Mouse (Mus musculus) intestine, postnatal 0 days (tissue): ENCODE data around the gene Wasl. TPM values are rescaled to one million over a fixed set of nuclear protein-coding genes. Genes with fewer than 3 reads are reported as not detected.

ENCODE experiments used
- ATAC-seq: fragments of 200-750 bp; cut with Nextera tagmentation; 2 replicates; pipeline ENCODE4 v1.8.0; 2017; ENCODE audit warnings: mild to moderate bottlenecking, moderate TSS enrichment, moderate library complexity
- H3K27ac ChIP-seq: fragments of 300-500 bp; sonication (generic); 2 replicates; pipeline ENCODE4 v1.5.1; 2014; ENCODE audit warnings: mild to moderate bottlenecking, low read depth, low read length, moderate library complexity
- H3K27me3 ChIP-seq: fragments of 300-500 bp; sonication (generic); replicated peaks from 2 replicates; pipeline ENCODE4 v1.6.1; 2014; ENCODE audit warnings: low read length, mixed read lengths; ENCODE audit not compliant: control insufficient read depth, insufficient read depth
- H3K36me3 ChIP-seq: fragments of 300-500 bp; sonication (generic); 2 replicates; pipeline ENCODE4 v1.6.1; 2014; ENCODE audit warnings: mild to moderate bottlenecking, moderate library complexity; ENCODE audit not compliant: control insufficient read depth, insufficient read depth
- H3K4me1 ChIP-seq: fragments of 300-500 bp; sonication (generic); replicated peaks from 2 replicates; pipeline ENCODE4 v1.6.1; 2014; ENCODE audit warnings: antibody characterized with exemption, low read length, mixed read lengths; ENCODE audit not compliant: control insufficient read depth, insufficient read depth
- H3K4me2 ChIP-seq: fragments of 300-500 bp; sonication (generic); replicated peaks from 2 replicates; pipeline ENCODE4 v1.6.1; 2014; ENCODE audit warnings: low read depth, mild to moderate bottlenecking, moderate library complexity
- H3K4me3 ChIP-seq: fragments of 300-500 bp; sonication (generic); 2 replicates; pipeline ENCODE4 v1.5.1; 2014; ENCODE audit warnings: low read depth, low read length
- H3K9ac ChIP-seq: fragments of 300-500 bp; sonication (generic); 2 replicates; pipeline ENCODE4 v1.6.1; 2014; ENCODE audit warnings: mild to moderate bottlenecking, low read depth, low read length
- H3K9me3 ChIP-seq: fragments of 300-500 bp; sonication (generic); 2 replicates; pipeline ENCODE4 v1.6.1; 2016; ENCODE audit warnings: mixed run types; ENCODE audit not compliant: control insufficient read depth
- CTCF ChIP-seq: sonication (generic); IDR thresholded peaks from 2 replicates; pipeline ENCODE4 v1.5.1; 2016; ENCODE audit warnings: low read depth, mild to moderate bottlenecking, control low read depth, antibody characterized with exemption, moderate library complexity
- WGBS: fragments of 180-500 bp; shearing (Covaris S2); extraction: QIAGEN DNeasy Blood & Tissue Kit; methylation state at CpG from one replicate; pipeline ENCODE4 v1.1.7; 2014; 5-methylcytosine and 5-hydroxymethylcytosine counted together
- polyA plus RNA-seq: library from polyadenylated mRNA; unstranded; fragments of >200 nt; fragmentation: Nextera tagmentation; extraction: Ambion mirVana; gene quantifications from 2 replicates; pipeline ENCODE4 v1.2.1, GENCODE M21; 2015

Gene Wasl
- polyA plus RNA-seq, 1 experiment from 2014 or later: 103 TPM

DNA sequence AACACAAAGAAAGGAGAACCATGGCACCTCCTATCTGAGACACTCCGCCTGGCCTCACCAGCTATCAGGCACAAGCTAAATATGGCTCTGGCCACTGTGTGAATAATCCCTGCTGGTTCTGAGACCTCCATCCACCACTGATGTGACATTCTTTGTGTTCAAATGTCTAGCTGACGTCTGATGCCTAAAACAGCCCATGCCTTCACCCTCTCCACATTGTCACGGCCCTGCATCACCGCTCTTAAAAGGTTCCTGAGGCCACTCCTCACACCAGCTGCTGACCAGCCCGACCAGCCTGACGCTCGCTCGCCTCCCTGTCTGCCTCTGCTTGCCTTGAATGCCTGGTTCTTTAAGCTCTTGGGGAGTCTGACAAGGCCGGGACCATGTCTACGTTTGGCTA, 67.3 kb downstream of the Wasl start, which contains the start of gene Lmod2:
Gene Lmod2 (plus strand): TSS at position 263 of the 400 bp plus-strand sequence.
- Histone ChIP-seq H3K4me1 (no peaks in the 10 kb centered on the region), H3K9me3 (no peaks in the 10 kb centered on the region), H3K9ac (no peak within 1 kb of the TSS), H3K4me2 (no peak within 1 kb of the TSS), H3K27me3 (no peaks in the 10 kb centered on the region), H3K36me3 (no peaks in the 10 kb centered on the region), H3K4me3 (no peak within 1 kb of the TSS), H3K27ac (no peak within 1 kb of the TSS)
- no peak for TF ChIP-seq CTCF
- WGBS: 83% methylated on average over 10 of the region's 10 CpGs
- no peak for ATAC-seq

DNA sequence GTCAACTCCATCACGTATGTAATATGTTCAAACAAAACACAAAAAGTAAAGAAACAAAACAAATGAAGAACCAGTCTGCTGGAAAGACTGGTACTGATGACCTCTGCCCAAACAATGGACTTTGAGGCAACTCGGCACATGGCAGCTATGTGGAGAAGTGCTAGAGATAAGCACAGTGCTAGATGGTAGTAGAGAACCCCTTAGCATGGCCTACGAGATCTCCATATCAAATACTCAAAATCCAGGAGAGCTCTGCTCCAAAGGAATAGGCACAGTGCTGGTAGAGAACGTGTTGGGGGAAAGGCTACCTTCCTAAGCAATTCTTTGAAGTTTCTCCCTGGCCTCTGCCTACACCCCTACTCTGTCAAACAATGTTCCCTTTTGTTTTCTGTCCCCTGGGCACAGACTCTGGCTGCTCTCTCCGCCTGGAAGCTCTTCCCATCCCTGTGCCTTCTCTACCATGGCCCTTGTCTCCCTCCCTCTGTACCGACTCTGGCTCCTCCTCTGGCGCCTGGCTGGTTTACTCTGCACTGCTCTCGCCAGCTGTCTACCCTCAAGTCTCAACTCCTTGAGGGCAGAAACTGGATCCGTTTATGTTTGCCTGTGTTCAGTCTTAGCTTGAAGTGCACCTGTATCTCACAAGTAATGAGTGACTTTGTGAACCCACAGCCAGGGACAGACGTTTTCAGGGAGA, 73.1 kb downstream of the Wasl start:
- H3K9ac ChIP-seq: no peak overlapping the region
- no peaks in the 10 kb centered on the region for H3K27me3 ChIP-seq
- no peaks in the 10 kb centered on the region for H3K4me1 ChIP-seq
- no peak overlapping the region for H3K4me3 ChIP-seq
- H3K36me3 ChIP-seq: no peaks in the 10 kb centered on the region
- no peaks in the 10 kb centered on the region for H3K9me3 ChIP-seq
- no peak for ATAC-seq
- no peak overlapping the region for H3K27ac ChIP-seq
- H3K4me2 ChIP-seq: no peak overlapping the region
- no peak for TF ChIP-seq CTCF
- WGBS: 44% methylated on average over 10 of the region's 10 CpGs

DNA sequence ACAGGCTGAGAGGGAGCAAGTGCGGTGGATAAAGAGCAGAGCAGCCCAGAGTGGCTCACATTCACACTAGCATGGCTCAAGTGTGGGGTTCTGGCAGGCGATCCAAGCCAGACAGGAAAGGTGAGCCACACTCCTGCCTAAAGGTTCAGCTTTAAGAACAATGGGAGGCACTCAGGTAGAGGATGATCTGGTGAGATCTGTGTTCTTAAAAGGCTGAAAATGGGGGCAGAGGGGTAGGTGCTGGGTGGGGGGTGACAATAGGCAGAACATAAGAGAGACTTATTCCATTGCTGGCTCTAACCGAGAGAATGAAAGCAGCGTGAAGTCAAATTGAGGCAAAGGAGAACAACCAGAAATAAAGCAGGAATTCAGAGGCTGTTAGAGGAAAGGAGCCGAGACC, 74.5 kb downstream of the Wasl start:
- Histone ChIP-seq H3K4me2 (no peak overlapping the region), H3K9ac (no peak overlapping the region), H3K27ac (no peak overlapping the region), H3K4me1 (no peaks in the 10 kb centered on the region; the same call in 1 of the 2 replicates), H3K9me3 (no peaks in the 10 kb centered on the region), H3K36me3 (no peaks in the 10 kb centered on the region), H3K27me3 (no peaks in the 10 kb centered on the region), H3K4me3 (no peak overlapping the region)
- no peak for TF ChIP-seq CTCF
- 85% methylated on average over 5 of the region's 5 CpGs for WGBS
- ATAC-seq: no peak

DNA sequence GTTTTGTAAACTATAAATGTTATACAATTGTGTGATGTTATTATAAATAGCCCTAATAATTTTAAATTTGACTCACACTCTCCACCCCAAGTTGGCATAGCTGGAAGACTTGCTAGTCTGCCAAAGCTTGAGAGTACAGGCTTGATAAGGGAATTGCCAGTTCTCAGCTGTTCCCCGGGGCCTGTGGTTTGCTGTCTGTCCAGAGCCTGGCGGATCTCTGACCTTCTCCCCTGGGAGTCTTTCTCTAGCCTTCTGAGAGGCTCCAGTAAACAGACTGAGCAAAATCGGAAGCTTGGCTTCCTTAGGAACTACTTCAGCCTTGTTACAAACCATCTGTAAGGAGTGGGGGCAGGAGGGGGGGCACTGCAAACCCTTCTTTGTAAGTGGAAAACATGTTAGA, 77.9 kb downstream of the Wasl start:
- Histone ChIP-seq H3K27me3 (no peaks in the 10 kb centered on the region), H3K27ac (no peak overlapping the region), H3K4me3 (no peak overlapping the region), H3K36me3 (no peaks in the 10 kb centered on the region), H3K9me3 (no peaks in the 10 kb centered on the region), H3K9ac (no peak overlapping the region), H3K4me1 (no peaks in the 10 kb centered on the region; the same call in 1 of the 2 replicates), H3K4me2 (no peak overlapping the region)
- TF ChIP-seq CTCF: no peak
- ATAC-seq: no peak
- 49% methylated on average over 3 of the region's 3 CpGs for WGBS

DNA sequence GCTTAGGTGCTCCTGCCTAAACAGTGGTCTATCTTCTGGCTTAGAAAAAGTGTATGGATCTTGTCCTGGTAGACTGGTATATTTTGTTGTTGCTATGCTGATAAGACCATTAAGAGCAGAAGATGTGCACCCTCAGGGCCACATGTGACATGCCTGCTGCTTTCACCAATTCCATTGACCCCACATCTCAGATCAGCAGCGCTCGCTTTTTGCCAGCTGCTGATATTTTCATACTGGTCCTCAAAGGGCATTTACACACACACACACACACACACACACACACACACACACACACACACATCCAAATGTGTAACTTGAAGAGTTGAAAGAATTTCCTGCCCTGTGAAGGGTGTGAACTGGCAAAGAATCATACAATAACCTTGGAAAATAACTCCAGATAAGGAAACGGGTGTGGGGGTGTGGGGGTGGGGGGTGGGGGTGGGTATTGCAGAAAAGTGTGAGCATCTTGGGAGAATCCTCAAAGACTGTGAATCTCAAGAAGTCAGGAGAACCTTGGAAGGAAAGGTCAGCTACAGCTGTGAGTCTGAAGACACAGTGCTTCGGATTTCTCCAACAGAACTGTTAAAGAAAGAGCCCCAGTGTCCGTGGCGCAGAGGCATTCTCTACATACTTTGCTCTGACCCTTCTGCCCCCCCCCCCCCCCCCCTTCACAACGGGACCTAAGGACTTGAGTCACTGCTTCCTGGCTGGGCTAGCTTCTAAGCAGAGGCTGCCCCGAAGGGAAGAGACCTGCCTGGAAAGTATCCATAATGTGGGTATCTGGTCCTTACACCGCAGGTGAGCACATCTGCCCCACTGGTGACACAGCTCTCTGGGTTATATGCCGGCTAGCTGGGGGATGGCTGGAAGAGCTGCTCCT, 79.1 kb downstream of the Wasl start:
- Histone ChIP-seq H3K27me3 (no peaks in the 10 kb centered on the region), H3K4me2 (no peak overlapping the region), H3K9me3 (no peaks in the 10 kb centered on the region), H3K4me1 (no peaks in the 10 kb centered on the region; the same call in 1 of the 2 replicates), H3K27ac (no peak overlapping the region), H3K4me3 (no peak overlapping the region), H3K36me3 (no peaks in the 10 kb centered on the region), H3K9ac (no peak overlapping the region)
- no peak for ATAC-seq
- 44% methylated on average over 9 of the region's 10 CpGs for WGBS
- TF ChIP-seq CTCF: no peak

DNA sequence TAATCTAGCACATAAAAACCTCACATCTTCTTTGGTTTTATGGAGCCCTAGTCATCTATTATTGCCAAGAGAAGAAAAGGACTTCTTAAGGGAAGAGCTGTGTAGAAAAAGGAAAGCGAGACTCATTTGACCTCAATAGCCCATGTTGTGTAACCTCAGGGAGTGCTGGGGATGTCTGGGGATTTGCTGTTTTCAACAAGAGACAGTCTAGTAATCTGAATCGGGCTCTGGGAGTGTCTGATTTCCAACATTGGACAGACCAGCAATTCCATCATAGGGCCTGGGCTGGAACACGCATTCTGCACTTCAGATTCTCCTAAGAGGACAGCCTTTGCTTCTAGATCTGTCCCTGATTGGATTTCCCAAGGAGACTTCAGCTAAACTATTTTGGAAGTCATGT, 81.4 kb downstream of the Wasl start:
- Histone ChIP-seq H3K4me3 (no peak overlapping the region), H3K27me3 (no peaks in the 10 kb centered on the region), H3K36me3 (no peaks in the 10 kb centered on the region), H3K4me2 (no peak overlapping the region), H3K4me1 (no peaks in the 10 kb centered on the region; the same call in 1 of the 2 replicates), H3K9me3 (no peaks in the 10 kb centered on the region), H3K27ac (no peak overlapping the region), H3K9ac (no peak overlapping the region)
- ATAC-seq: no peak
- no peak for TF ChIP-seq CTCF
- 76% methylated on average over 3 of the region's 3 CpGs for WGBS
